Mouse (Mus musculus): Measurements from ENCODE around the gene Gm11011.
"Not testable (repeated sequence)": the region's sequence is repeated elsewhere in the genome, so short reads cannot be mapped to it uniquely, and the experiment has no call there.

Gene Gm11011

GRCm38 (mm10) chr2:169587645-169588044 lies at the start of gene Gm11011:
Gene Gm11011 (minus strand): TSS chr2:169587745.
- DNase-seq (ENCODE audit: low spot score) = not testable (repeated sequence)

- no peak for DNase-seq (ENCODE audit: low spot score)
Measured at GRCm38 (mm10) chr2:169636414-169636813, 48.9 kb upstream of the Gm11011 start.

DNA sequence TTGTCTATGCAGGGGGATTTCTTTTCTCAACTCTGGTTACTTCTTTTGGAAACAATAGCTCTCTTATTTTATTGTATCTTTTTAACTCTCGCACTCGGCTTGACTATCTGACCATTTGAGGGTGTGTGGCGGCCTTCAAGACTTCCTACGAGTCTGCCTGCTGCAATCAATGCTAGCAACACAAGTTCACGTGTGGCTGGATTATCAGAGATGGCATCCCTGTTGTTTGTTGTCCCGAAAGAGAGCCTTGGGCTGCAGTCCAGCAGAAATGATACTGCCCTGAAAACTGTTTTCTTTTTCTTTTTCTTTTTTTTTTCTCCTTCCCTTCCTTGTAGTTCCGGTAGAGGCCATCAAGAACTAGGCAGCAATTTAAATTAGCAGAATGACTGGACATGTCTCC lies 47.9 kb upstream of the Gm11011 start:
- no peak for DNase-seq (ENCODE audit: low spot score)

DNA sequence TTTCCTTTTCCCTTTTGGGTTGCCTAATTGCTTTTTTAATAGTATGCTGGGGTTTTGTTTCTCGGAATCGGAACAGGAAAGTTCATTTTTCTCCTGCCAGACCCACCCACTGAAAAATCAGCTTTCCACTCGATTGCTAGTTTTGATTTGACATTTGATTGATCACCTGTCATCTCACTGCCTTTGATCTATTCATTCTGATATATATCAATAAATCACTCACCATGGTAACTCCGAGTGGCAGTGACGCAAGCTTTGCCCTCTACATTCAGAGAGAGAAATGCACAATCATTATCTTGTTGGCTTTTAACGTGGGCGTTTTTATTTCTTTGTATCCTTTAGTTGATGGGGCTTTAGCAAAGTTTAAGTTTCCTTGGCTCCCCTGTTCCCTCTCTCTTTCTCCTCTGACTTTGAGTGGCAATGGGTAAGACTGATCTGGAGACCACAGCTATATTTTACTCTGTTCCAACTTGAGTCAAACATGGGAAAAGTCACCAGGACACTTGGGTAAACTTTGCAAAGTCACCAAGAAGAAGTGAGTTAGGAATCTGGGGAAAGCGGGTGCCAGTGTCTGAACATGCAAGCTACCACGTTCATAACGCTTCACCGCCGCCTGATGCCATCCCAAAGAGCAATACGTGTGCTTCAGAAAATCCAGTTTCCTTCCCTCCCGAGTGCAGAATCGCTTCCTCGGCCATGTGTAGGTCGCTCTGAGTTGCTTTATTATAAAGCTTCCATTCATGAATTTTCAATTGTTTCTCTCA lies 47.3 kb upstream of the Gm11011 start:
- no peak for DNase-seq (ENCODE audit: low spot score)

- no peak for DNase-seq (ENCODE audit: low spot score)
Measured at GRCm38 (mm10) chr2:169633491-169634289, 46.1 kb upstream of the Gm11011 start.

DNA sequence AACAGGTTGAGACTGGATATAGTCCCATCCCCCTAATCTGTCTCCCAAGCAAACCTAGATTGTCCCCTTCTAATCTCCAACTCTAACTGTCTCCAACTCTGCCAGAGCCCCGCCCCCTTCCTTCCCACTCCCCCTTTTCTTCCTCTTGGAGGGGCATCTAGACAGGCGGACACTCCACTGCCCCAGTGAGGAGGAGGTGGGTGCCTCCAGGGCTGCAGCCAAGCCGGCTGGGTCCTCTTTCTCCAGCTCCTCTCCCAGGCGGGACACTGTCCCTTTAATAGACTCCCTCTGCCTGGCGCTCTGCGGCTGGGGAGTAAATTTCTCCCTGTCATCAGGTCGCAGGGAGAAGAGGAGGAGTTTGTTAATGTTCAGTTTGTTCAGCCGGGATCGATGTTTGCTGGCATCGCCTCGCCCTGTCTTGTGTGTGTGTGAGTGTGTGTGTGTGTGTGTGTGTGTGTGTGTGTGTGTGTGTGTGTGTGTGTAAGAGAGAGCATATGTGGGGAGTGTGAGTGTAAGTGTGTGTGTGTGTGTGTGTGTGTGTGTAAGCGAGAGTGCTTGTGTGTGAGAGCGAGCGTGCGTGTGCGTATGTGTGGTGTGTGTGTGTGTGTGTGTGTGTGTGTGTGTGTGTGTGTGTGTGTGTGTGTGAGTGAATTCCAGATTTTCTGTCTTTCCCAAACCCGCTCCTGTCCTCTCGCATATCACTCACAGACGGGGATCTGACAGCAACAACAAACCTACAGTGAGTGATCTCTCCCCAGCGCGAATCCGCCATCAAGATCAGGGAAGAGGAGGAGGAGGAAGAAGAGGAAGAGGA lies 45.0 kb upstream of the Gm11011 start, which contains the start of gene Tshz2:
Tshz2 (plus strand) TSS at position 676 of the 814 bp plus-strand sequence.
- DNase-seq (ENCODE audit: low spot score) = no peak

DNA sequence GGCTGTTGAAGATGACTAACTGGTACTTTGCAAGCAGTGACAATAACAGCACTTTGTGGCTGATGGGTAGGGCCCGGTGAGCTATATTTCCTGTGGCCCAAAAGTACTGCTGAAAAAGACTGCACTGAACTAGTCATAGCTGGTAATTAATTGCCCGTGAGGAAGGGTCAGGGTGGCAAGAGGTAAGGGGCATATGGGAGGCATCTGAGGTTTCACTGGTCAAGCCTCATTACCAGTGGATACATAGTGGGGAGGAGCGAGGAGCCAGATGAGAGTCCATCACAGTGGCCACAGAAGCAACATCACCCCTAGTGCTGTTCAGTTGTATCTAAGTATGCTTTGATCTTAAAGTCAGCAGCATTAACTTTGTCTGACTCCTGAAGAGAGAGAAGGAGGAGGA lies 42.5 kb upstream of the Gm11011 start:
- no peak for DNase-seq (ENCODE audit: low spot score)

- DNase-seq (ENCODE audit: low spot score) = no peak
Measured at GRCm38 (mm10) chr2:169621201-169621710, 33.7 kb upstream of the Gm11011 start.

DNA sequence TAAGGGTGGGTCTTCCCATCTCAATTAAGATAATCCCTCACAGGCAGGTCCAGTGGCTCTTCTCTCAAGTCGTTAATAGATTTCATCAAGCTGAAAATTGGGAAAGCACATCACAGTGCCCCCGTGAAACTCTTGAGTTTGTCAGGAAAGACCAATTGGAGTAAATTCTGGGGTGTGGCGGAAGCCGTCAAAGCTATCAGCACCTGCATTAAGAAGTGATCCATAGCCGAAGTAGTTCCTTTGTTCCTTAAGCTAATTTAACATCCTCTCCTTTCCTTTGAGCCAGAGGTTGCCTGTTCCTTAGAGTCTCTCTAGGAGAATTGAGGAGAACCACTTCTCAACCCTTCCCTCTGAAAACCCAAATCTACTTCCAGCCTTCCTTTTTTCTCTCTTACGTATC lies 28.5 kb upstream of the Gm11011 start:
- no peak for DNase-seq (ENCODE audit: low spot score)

GRCm38 (mm10) chr2:169614683-169615082 lies 27.1 kb upstream of the Gm11011 start:
- DNase-seq (ENCODE audit: low spot score) = no peak

DNA sequence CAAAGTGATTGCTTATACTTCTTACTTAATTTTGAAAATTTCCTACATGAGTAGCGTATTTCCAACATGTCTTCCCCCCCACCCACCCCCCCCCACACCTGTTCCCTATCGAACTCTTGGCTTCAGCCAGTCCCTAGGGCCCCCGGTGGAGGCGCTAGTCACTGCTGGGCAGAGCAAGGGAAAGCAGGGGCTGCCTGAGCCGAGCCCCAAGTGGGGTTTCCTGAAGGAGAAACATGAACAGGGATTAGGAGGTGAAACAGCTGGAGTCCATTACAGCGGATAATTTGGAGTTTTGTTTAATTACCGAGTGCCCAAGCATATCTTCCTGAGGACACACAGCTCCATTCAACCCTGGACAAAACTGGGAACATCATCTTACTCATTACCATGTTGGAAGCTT lies 24.0 kb upstream of the Gm11011 start:
- no peak for DNase-seq (ENCODE audit: low spot score)

DNA sequence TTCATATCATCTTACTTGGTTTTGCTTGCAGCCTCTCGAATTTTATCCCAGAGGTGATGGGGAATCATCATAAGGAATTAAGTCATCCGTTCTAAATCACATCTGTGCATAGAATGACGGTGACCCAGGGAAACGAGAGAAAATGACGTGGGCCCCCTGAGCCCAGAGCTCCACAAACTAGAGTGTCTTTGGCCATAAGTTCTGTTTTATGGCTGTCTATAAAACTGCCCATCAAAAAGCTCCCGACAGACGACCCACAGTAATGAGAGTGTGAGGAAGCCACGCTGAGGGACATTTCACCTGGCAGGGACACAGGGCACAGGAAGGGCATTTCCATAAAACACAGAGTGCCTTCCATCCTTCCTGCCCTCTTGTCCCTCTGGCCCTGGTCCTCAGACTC lies 23.3 kb upstream of the Gm11011 start:
- no peak for DNase-seq (ENCODE audit: low spot score)

GRCm38 (mm10) chr2:169609956-169610355 lies 22.4 kb upstream of the Gm11011 start:
- DNase-seq (ENCODE audit: low spot score) = no peak

- DNase-seq (ENCODE audit: low spot score) = no peak
Measured at GRCm38 (mm10) chr2:169607787-169608186, 20.2 kb upstream of the Gm11011 start.

- DNase-seq (ENCODE audit: low spot score) = no peak
Measured at GRCm38 (mm10) chr2:169606901-169607678, 19.5 kb upstream of the Gm11011 start.

DNA sequence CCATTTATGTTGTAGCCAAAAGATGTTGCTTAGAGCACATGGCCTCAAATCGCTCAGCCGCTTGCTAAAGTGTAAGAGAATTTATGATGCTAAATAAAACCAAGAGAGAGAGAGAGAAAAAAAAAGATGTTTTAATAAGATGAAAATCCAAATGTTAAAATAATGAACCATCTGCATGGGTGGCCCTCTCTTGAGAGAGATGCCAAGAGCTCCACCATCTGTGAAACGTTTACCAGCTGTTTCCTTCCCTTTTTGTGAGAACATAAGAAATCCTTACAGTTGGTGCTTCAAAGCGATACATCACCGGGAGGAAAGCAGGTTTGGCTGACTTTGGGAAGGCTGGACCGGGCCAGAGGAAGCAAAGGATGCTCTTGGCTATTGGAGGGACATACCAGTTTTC lies 12.6 kb upstream of the Gm11011 start:
- no peak for DNase-seq (ENCODE audit: low spot score)

DNA sequence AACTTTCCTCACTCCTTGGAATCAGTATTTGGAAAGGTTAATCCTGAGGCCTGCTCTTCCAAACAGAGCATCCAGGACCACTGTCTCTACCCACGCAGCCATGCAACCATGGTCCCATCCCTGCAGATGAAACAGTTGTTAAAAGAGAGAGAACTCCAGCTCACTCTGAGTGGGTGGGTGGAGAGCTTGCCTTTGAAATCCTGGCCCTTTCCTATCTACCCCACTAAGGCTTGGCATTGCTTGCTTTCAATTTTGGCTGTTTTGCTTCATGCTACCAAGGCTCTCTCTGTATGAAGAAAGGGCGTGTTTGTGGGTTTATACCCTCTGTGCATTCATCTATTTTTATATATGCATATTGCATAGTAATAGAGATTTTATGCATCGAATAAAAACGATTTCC lies 12.0 kb upstream of the Gm11011 start:
- no peak for DNase-seq (ENCODE audit: low spot score)

DNA sequence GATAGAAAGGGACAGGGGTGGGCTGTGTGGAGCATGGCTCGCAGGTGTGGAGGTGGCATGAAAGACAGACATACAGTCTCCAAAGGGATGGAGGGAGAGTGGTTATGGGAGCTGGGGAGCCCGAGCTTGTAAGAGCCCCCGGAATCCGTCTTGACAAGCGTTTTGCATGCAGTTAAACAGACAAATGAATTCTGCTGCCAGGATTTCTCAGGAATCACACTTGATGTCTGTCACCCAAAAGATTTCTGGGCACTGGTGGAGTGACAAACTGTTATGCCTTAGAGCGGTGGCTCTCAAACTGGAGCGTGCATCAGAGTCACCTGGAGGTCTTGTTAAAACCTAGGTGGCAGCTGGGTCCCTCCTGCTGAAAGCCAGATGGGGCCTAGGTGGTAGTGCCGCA lies 10.4 kb upstream of the Gm11011 start:
- DNase-seq (ENCODE audit: low spot score) = no peak

GRCm38 (mm10) chr2:169597357-169597756 lies 9.8 kb upstream of the Gm11011 start:
- no peak for DNase-seq (ENCODE audit: low spot score)

DNA sequence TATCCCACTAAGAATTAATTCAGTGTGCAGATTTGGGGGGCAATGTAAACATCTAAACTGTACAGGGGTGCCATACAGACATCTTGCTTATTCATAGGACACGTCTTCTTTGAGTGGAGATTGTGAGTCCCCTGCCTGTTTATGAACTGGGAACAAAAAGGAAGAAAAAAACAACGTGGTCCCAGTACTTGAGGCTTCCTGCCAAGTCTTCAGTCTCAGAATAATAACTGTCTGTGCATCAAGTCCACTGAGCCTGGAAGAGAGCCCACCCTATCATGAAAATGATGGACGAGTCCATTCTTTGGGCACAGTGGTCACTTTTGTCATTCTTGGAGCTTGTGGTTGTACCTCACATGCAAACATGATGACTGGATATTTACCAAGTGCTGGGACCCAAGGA lies 6.2 kb upstream of the Gm11011 start:
- no peak for DNase-seq (ENCODE audit: low spot score)

DNA sequence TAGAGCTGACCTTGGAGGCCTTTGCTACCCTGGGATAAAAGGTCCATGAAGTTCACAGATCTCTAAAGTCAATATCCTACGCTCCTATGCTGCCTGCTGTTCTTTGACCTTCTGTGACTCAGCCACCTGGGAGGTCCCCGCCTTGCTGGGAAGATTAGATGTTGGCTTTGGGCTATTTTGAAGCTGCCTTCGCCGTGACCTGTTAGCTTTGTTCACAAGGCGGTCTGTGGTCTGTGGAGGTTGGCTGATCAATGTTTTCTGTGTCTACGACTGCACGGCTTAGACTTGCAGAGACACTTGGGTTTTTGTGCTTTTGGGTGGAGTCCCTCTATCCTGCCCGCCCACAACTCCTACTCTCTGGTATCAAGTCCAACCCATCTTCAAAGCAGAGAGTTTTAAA lies 2.9 kb upstream of the Gm11011 start:
- no peak for DNase-seq (ENCODE audit: low spot score)

All from adipocyte (in vitro differentiated cells).